Mouse (Mus musculus) thymus, adult 2 months (tissue): ENCODE data around the gene Hint3. TPM values are rescaled to one million over a fixed set of nuclear protein-coding genes. Genes with fewer than 3 reads are reported as not detected.

ENCODE experiments used
- DNase-seq: peaks from one replicate; pipeline ENCODE4 v3.0.0; 2021
- H3K27ac ChIP-seq: fragments of 200-500 bp; 2 replicates; pipeline ENCODE4 v1.5.1; 2012; ENCODE audit warnings: low read length, control low read depth; ENCODE audit not compliant: control insufficient read depth, insufficient read depth
- H3K27me3 ChIP-seq: fragments of 200-500 bp; 2 replicates; pipeline ENCODE4 v1.6.1; 2012; ENCODE audit warnings: mild to moderate bottlenecking, low read length, moderate library complexity, mixed read lengths; ENCODE audit not compliant: control insufficient read depth, insufficient read depth
- H3K36me3 ChIP-seq: fragments of 200-500 bp; 2 replicates; pipeline ENCODE4 v1.6.1; 2012; ENCODE audit warnings: mild to moderate bottlenecking, low read length, moderate library complexity; ENCODE audit not compliant: control insufficient read depth, insufficient read depth
- H3K4me1 ChIP-seq: fragments of 200-500 bp; replicated peaks from 2 replicates; pipeline ENCODE4 v1.6.1; 2012; ENCODE audit warnings: low read length; ENCODE audit not compliant: control insufficient read depth, insufficient read depth
- H3K4me3 ChIP-seq: fragments of 200-500 bp; 2 replicates; pipeline ENCODE4 v1.5.1; 2012; ENCODE audit warnings: mild to moderate bottlenecking, low read length, control low read depth, moderate library complexity; ENCODE audit not compliant: control insufficient read depth, insufficient read depth
- CTCF ChIP-seq: fragments of 200-500 bp; IDR thresholded peaks from 2 replicates; pipeline ENCODE4 v1.5.1; 2012; ENCODE audit warnings: mild to moderate bottlenecking, control low read depth, low read length, moderate library complexity, borderline replicate concordance; ENCODE audit not compliant: control insufficient read depth, poor library complexity, insufficient read depth; ENCODE audit errors: extremely low read depth
- POLR2A ChIP-seq: fragments of 200-500 bp; IDR thresholded peaks from 2 replicates; pipeline ENCODE4 v1.6.1; 2012; ENCODE audit warnings: mild to moderate bottlenecking, low read length, control low read depth, moderate library complexity; ENCODE audit not compliant: control insufficient read depth, poor library complexity, insufficient read depth; ENCODE audit errors: extremely low read depth
- WGBS: fragments of 180-500 bp; shearing (Covaris S2); methylation state at CpG from one replicate; pipeline ENCODE4 v1.1.7; 2018; 5-methylcytosine and 5-hydroxymethylcytosine counted together
- polyA plus RNA-seq: library from polyadenylated mRNA; depleted of rRNA; stranded (reverse); fragments of >200 nt; gene quantifications from 2 replicates; pipeline ENCODE4 v1.2.3, GENCODE M21; 2012; rRNA removed

The Hint3 gene
- polyA plus RNA-seq, 1 experiment: 8.8 TPM

- Histone ChIP-seq H3K36me3 (no peaks in the 10 kb centered on the region), H3K27me3 (no peaks in the 10 kb centered on the region), H3K4me3 (no peak overlapping the region), H3K4me1 (no peaks in the 10 kb centered on the region), H3K27ac (no peak overlapping the region)
- TF ChIP-seq POLR2A (no peak), CTCF (no peak)
- DNase-seq: no peak
These were observed 63.1 kb downstream of the Hint3 start for GRCm38 (mm10) chr10:30566364-30566763.

DNA sequence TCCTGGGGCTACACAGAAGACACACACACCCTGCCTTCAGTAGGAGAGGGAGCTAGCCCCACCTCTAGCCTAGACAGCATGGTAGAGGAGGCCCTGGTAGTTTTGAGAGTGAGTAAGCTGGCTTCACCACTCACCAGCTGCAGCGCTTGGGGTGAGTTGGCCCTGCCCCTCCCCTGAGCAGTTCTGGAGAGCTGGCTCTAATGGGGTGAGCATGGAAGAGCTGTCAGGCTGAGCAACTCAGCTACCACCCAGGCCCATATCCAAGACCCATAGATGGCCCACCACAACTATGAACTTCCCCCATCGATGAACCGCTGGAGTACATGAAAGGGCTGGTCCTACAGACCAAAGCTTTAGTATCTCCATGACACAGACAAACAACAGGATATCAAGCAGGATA is 64.8 kb downstream of the Hint3 start:
- Histone ChIP-seq H3K4me3 (no peak overlapping the region), H3K4me1 (no peaks in the 10 kb centered on the region), H3K27ac (no peak overlapping the region), H3K36me3 (0 out of 2 replicates have a peak, but pooled peaks cover under 1% of the 10 kb centered on the region), H3K27me3 (no peaks in the 10 kb centered on the region)
- WGBS: 89% methylated on average over 3 of the region's 3 CpGs
- TF ChIP-seq CTCF (no peak), POLR2A (no peak)
- no peak for DNase-seq

Other genes starting within 250 kb of the Hint3 start
- gene Trmt11, start 28.9 kb downstream of the Hint3 start, polyA plus RNA-seq: 1.4 and 1.7 TPM in 2 replicates
- gene Ncoa7, start 173.7 kb upstream of the Hint3 start, polyA plus RNA-seq: 7.0 and 7.7 TPM in 2 replicates
- gene Hey2, start 213.2 kb upstream of the Hint3 start, polyA plus RNA-seq: 3.6 and 4.9 TPM in 2 replicates